Mouse (Mus musculus): ENCODE measurements around the gene Cpd. TPM values are rescaled to one million over a fixed set of nuclear protein-coding genes. Genes with fewer than 3 reads are reported as not detected.

The Cpd gene
- total RNA-seq, 1 experiment from 2014 or later = 54.1 TPM

GRCm38 (mm10) chr11:76851512-76851911, 4.7 kb upstream of the Cpd start:
- no peak for ATAC-seq (replicated peaks; ENCODE audit: insufficient number of reproducible peaks, low FRiP score, low TSS enrichment, poor library complexity, severe bottlenecking)

- no peak for ATAC-seq (replicated peaks; ENCODE audit: insufficient number of reproducible peaks, low FRiP score, low TSS enrichment, poor library complexity, severe bottlenecking)
Measured at GRCm38 (mm10) chr11:76849596-76849995, 2.8 kb upstream of the Cpd start.

- ATAC-seq (replicated peaks; ENCODE audit: insufficient number of reproducible peaks, low FRiP score, low TSS enrichment, poor library complexity, severe bottlenecking) = no peak
Measured at GRCm38 (mm10) chr11:76848081-76848480, 1.3 kb upstream of the Cpd start.

GRCm38 (mm10) chr11:76847354-76847753, 536 bp upstream of the Cpd start:
- ATAC-seq (replicated peaks; ENCODE audit: insufficient number of reproducible peaks, low FRiP score, low TSS enrichment, poor library complexity, severe bottlenecking) = no peak

GRCm38 (mm10) chr11:76846011-76846877, 574 bp downstream of the Cpd start:
- ATAC-seq (replicated peaks; ENCODE audit: insufficient number of reproducible peaks, low FRiP score, low TSS enrichment, poor library complexity, severe bottlenecking) = peak; percentile 33

DNA sequence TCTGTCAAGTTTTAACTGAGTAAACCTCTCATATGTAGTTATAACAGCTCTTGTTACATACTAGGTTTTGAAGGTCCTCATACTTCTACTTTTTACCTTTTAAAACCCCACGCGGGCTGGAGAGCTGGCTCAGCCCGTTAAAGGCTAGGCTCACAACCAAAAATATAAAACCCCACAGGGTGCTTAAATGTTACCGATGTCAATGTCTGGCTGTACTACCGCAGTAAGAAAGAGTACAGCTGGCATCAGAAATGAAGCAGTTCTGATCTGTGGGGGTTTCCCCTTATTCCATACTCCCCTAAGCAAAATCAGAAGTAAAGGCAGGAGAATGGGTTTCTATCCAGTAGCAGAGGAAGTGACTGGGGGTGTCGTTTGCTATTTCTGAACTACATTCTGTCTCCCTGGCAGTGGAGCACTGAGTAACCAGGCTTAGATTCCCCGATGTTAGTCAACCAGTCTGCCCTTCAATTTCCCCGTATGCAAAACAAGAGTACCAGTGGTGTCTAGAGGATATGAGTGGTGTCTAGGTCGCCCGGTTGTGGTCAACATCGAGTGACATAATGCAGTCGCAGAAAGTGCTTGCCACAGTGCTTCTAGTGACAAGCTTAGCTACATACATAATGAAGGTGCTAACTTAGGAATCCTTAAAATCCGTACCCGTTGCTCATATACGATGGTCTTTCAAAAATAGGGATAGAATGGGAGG, 1.4 kb downstream of the Cpd start:
- ATAC-seq (replicated peaks; ENCODE audit: insufficient number of reproducible peaks, low FRiP score, low TSS enrichment, poor library complexity, severe bottlenecking) = peak; percentile 91

DNA sequence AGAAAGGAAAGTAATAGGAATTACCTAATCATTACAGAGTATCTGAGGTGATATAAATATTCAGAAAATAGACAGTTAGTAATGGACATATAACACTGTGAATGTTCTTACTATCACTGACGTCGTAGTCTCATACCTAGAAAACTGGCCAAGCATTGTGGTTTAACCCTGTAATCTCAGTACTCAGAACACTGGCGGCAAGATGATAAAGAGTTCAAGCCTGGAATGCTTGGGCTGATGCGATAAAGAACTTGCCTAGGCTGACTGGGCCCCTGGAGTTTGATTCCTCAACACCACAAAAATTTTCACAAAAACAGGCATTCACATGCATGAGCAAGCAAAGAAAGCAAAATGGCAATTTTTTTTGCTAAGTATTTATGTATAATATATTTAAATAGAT, 8.2 kb downstream of the Cpd start:
- ATAC-seq (replicated peaks; ENCODE audit: insufficient number of reproducible peaks, low FRiP score, low TSS enrichment, poor library complexity, severe bottlenecking) = no peak

- ATAC-seq (replicated peaks; ENCODE audit: insufficient number of reproducible peaks, low FRiP score, low TSS enrichment, poor library complexity, severe bottlenecking) = no peak
Measured at GRCm38 (mm10) chr11:76836317-76836716, 10.5 kb downstream of the Cpd start.

DNA sequence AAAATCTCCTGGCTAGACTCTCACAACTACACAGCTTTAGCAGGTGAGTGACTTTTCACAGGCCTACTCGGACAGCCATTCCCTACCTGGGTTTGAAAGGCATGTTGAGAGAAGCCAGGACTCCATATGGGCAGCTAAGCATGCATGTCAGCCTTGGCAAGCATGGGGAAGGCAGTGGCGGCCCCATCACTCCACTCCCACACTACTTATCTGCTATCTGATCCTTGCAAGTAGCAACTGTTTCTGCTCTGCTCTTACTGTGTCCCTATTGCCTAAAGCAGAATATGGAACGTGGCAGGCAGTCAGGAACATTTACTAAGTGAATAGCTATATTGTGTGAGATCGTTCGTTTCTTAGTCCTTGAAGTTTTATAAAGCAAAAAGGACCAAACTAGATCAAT, 10.9 kb downstream of the Cpd start:
- no peak for ATAC-seq (replicated peaks; ENCODE audit: insufficient number of reproducible peaks, low FRiP score, low TSS enrichment, poor library complexity, severe bottlenecking)

DNA sequence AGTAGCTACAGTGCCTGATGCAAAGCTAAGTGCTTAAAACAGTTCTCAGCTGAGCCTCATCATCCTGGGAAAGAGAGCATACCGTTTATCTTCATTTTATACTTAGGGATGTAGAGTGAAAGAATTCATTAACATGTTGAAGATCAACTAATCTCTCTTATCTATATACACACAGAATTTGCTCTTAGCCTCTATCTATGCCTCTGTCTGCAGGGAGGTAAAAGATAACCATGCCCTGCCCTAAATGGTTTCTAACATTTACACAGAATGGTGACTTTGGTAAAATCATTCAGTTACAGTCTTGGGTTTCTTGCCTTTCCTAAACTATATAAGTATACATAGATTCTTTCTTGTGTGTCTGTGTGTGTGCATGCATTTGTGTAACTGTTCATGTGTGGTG, 12.2 kb downstream of the Cpd start:
- ATAC-seq (replicated peaks; ENCODE audit: insufficient number of reproducible peaks, low FRiP score, low TSS enrichment, poor library complexity, severe bottlenecking) = no peak

GRCm38 (mm10) chr11:76824885-76825265, 21.9 kb downstream of the Cpd start:
- ATAC-seq (replicated peaks; ENCODE audit: insufficient number of reproducible peaks, low FRiP score, low TSS enrichment, poor library complexity, severe bottlenecking) = no peak

GRCm38 (mm10) chr11:76824238-76824884, 22.5 kb downstream of the Cpd start:
- no peak for ATAC-seq (replicated peaks; ENCODE audit: insufficient number of reproducible peaks, low FRiP score, low TSS enrichment, poor library complexity, severe bottlenecking)

DNA sequence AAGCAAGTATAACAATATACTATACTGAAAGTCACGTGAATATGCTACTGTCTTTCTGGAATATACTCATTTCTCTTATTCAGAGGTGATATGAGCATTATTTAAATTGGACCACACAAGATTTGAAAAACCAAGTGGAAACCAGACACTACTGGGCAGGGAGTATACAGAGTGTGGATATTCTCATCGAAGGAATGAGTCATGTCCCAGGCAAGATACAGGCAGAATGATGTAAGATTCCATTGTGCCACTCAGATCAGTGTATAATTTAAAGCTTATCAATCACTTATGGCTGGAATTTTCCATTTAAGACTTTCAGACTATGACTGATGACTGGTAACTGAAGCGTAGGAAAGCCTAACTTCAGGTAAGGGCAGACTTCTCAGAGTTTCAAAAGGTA, 23.2 kb downstream of the Cpd start:
- no peak for ATAC-seq (replicated peaks; ENCODE audit: insufficient number of reproducible peaks, low FRiP score, low TSS enrichment, poor library complexity, severe bottlenecking)

DNA sequence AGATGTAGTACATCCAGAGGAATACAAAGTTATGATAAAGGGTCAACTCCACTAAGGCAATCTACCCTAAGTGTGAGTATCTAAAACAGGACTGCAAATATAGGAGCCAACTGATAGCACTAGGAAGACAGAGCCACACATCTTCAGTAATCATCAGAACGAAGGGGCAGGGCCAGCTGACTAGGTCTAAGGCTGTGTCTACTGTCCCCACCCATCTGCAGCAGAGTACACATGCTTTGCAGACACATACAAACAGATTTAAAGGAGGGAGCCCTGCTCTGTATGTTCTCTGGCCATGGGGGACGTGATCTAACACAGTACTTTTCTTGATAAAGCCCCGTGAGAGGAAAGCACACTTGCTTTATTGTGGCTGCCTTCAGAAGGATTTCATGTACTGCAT, 25.5 kb downstream of the Cpd start:
- ATAC-seq (replicated peaks; ENCODE audit: insufficient number of reproducible peaks, low FRiP score, low TSS enrichment, poor library complexity, severe bottlenecking) = no peak

- no peak for ATAC-seq (replicated peaks; ENCODE audit: insufficient number of reproducible peaks, low FRiP score, low TSS enrichment, poor library complexity, severe bottlenecking)
Measured at GRCm38 (mm10) chr11:76817664-76818063, 29.2 kb downstream of the Cpd start.

GRCm38 (mm10) chr11:76810706-76811495, 35.9 kb downstream of the Cpd start:
- no peak for ATAC-seq (replicated peaks; ENCODE audit: insufficient number of reproducible peaks, low FRiP score, low TSS enrichment, poor library complexity, severe bottlenecking)

DNA sequence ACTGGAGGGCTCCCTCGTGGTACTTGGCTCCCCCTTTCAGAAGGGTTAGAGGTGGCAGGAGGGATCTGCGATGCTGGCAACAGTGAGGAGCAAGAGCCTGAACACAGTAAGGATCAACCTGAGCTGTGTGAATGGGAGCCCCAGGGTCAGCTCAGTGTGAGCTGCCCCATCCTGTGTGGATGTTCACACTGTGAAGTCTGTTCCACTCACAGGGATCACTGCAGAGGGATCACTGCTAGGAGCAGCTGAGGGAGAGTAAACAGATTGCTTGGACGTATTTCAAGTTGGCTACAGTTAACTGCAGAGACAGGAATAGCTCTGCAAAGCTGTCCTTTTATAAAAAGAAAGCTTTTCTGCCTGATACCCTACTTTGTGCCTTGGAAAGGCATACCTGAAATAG, 37.4 kb downstream of the Cpd start:
- ATAC-seq (replicated peaks; ENCODE audit: insufficient number of reproducible peaks, low FRiP score, low TSS enrichment, poor library complexity, severe bottlenecking) = no peak

DNA sequence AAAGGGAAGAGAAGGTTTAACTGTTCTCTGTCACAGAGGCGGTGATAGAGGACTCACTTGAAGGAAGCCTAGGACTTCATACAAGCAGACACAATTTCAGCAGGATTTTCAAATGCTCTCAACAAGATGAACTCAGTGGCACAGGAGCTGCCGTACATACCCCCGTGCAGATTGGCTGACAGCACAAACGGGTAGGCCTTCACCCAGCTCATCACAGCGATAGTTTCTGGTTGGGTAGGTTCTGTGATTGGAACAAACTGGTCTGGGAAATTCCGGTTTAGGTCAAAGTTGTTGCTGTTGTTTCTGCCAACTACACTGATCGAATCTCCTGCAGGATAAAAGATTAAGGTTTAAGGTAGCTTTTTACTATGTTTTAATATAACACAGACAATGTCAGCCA, 38.3 kb downstream of the Cpd start:
- no peak for ATAC-seq (replicated peaks; ENCODE audit: insufficient number of reproducible peaks, low FRiP score, low TSS enrichment, poor library complexity, severe bottlenecking)
